Mouse (Mus musculus) liver, embryonic 13.5 days (tissue): Measurements from ENCODE around the gene Alox5ap. TPM values are rescaled to one million over a fixed set of nuclear protein-coding genes. Genes with fewer than 3 reads are reported as not detected.
A peak's percentile ranks its signal among the peaks of the same experiment; 100 is the strongest.

Experiments
- ATAC-seq: fragments of 200-750 bp; cut with Nextera tagmentation; 2 replicates; pipeline ENCODE4 v1.8.0; 2017; ENCODE audit warnings: low read depth, mild to moderate bottlenecking, moderate number of reproducible peaks, moderate library complexity
- DNase-seq: peaks from one replicate; pipeline ENCODE4 v3.0.0; 2022
- H3K27ac ChIP-seq: fragments of 300-500 bp; sonication (generic); 2 replicates; pipeline ENCODE4 v1.5.1; 2015; ENCODE audit warnings: moderate library complexity, mild to moderate bottlenecking, inconsistent platforms
- H3K27me3 ChIP-seq: fragments of 300-500 bp; sonication (generic); 2 replicates; pipeline ENCODE4 v1.6.1; 2015; ENCODE audit warnings: mild to moderate bottlenecking, inconsistent platforms
- H3K36me3 ChIP-seq: fragments of 300-500 bp; sonication (generic); 2 replicates; pipeline ENCODE4 v1.6.1; 2015; ENCODE audit warnings: mild to moderate bottlenecking, inconsistent platforms
- H3K4me1 ChIP-seq: fragments of 300-500 bp; sonication (generic); replicated peaks from 2 replicates; pipeline ENCODE4 v1.6.1; 2015; ENCODE audit warnings: inconsistent platforms
- H3K4me2 ChIP-seq: fragments of 300-500 bp; sonication (generic); 2 replicates; pipeline ENCODE4 v1.6.1; 2015; ENCODE audit warnings: inconsistent platforms, mild to moderate bottlenecking, moderate library complexity
- H3K4me3 ChIP-seq: fragments of 300-500 bp; sonication (generic); replicated peaks from 2 replicates; pipeline ENCODE4 v1.5.1; 2015; ENCODE audit warnings: mild to moderate bottlenecking, inconsistent platforms
- H3K9ac ChIP-seq: fragments of 300-500 bp; sonication (generic); 2 replicates; pipeline ENCODE4 v1.6.1; 2015; ENCODE audit warnings: mild to moderate bottlenecking, inconsistent platforms
- H3K9me3 ChIP-seq: fragments of 300-500 bp; sonication (generic); replicated peaks from 2 replicates; pipeline ENCODE4 v1.6.1; 2016; ENCODE audit warnings: inconsistent platforms
- WGBS: fragments of 180-500 bp; shearing (Covaris S2); methylation state at CpG from one replicate; pipeline ENCODE4 v1.1.7; 2015; ENCODE audit not compliant: insufficient replicate concordance; 5-methylcytosine and 5-hydroxymethylcytosine counted together
- microRNA-seq: library from miRNA; unstranded; fragments of <30 nt; microRNA quantifications from one replicate; pipeline ENCODE4, GENCODE M21; 2016
- polyA plus RNA-seq: library from polyadenylated mRNA; unstranded; fragments of >200 nt; fragmentation: Nextera tagmentation; extraction: Ambion mirVana; gene quantifications from 2 replicates; pipeline ENCODE4 v1.2.1, GENCODE M21; 2015

The Alox5ap gene
- polyA plus RNA-seq, 1 experiment from 2014 or later, result 24.7 TPM

DNA sequence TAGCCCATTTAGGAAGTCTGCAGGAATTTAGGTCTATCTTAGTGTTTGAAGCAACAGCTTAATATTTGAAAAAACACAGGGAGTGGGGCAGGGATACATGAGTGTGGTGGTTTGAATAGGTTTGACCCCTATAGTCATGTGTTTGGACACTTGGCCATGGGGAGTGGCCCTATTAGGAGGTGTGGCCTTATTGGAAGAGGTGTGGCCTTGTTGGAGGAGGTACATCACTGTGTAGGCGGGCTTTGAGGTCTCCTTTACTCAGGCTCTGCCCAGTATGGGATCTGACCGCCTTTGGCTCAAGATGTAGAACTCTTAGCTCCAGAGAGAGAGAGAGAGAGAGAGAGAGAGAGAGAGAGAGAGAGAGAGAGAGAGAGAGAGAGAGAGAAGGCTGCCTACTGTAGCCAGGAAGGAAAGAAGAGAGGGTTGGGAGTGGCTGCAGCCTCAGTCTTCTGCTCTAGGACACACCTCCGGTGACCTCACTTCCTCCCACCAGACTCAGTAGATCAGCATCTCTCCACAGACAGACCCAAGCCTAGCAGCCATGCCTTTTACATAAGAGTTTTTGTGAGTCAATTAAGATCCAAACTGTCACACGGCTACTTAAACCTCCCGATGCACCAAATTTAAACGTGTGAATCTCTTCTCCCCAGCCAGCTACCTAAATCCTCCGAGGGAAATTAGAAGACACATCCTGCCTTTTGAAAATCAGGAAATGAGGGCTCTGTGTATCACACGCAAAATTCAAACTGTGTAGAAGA is 69.6 kb downstream of the Alox5ap start:
- Histone ChIP-seq H3K4me3 (no peak overlapping the region), H3K4me1 (peaks cover 13% of the 10 kb centered on the region), H3K9me3 (no peaks in the 10 kb centered on the region), H3K27me3 (no peaks in the 10 kb centered on the region), H3K9ac (no peak overlapping the region), H3K27ac (no peak overlapping the region), H3K36me3 (no peaks in the 10 kb centered on the region), H3K4me2 (no peak overlapping the region)
- ATAC-seq (no peak), DNase-seq (no peak)
- 77% methylated on average over 8 of the region's 8 CpGs for WGBS

DNA sequence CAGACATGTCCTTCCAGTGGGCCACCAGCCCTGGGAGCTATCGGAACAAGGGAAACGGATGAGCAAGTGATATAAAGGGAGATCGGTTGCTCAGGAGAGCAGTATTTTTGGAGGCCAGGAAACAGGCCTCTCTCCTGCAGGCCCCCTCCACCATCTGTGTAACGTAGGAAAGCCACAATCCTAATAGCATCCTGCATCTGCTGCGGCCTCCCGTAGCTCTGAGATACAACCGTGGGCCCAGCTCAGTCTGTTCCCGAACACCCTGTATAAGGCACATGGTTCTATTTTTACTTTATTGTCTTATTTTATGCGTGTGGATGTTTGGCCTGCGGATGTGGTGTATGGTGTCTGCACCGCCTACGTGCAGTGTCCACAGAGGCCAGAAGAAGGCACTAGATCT is 70.4 kb downstream of the Alox5ap start:
- Histone ChIP-seq H3K4me3 (no peak overlapping the region), H3K36me3 (no peaks in the 10 kb centered on the region), H3K9ac (no peak overlapping the region), H3K4me1 (peaks cover 13% of the 10 kb centered on the region), H3K9me3 (no peaks in the 10 kb centered on the region), H3K4me2 (no peak overlapping the region), H3K27me3 (no peaks in the 10 kb centered on the region), H3K27ac (no peak overlapping the region)
- ATAC-seq (no peak), DNase-seq (no peak)
- WGBS, result 77% methylated on average over 12 of the region's 12 CpGs

DNA sequence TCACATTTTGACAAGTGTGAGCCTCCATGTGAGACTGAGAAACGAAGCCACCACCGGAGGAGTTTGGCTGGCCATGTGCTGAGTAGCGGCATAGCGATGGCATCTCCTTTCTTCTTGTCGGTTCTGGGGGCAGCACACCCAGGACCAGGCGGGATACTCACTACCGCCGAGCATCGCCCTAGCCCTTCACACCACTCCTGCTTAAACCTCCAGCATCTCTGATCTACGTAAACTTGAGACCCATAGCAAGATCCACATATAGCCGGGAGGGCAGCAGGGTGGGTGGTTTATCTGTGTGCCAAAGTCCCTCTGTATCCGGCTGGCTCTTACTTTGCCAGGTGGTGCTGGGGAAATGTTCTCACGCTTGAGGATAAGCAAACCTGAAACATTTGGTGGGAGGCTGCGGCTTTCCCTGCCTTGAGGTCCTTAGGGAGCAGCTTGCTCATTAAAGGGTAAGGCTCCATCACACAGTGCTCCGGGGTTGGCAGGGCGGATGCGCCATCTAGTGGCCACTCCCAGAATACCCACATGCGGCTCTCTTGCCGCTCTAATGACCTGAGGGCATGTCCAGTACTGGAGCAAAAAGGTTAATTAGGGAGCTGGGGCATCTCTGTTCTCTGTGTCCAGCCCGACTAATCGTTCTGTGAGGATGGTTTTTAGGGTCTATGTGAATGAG is 71.1 kb downstream of the Alox5ap start:
- 44% methylated on average over 21 of the region's 21 CpGs for WGBS
- DNase-seq (peak; percentile 59), ATAC-seq (peak; percentile 67)
- Histone ChIP-seq H3K9ac (no peak overlapping the region), H3K4me3 (no peak overlapping the region), H3K27me3 (no peaks in the 10 kb centered on the region), H3K27ac (no peak overlapping the region), H3K4me1 (peaks cover 13% of the 10 kb centered on the region), H3K4me2 (no peak overlapping the region), H3K36me3 (no peaks in the 10 kb centered on the region), H3K9me3 (no peaks in the 10 kb centered on the region)

DNA sequence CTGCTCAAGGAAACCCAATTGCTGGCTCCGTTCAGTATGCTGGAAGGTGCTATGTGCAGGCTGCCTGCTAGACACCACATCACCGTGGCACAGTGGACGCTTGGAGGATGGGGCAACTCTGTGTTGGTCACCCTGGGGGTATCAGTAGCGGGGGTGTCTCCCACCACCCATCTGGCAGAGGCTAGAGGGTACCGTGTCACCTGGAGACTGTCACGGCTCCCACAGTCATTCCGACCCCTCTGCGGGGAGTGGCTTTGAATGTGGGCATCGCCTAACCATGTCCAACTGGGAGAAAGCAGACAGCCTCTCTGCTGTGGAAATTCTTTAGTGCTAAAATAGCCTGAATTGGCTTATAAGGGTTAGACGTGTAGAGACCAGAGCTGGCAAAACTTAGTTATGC is 72.6 kb downstream of the Alox5ap start:
- no peaks in the 10 kb centered on the region for H3K9me3 ChIP-seq
- WGBS, result 79% methylated on average over 10 of the region's 10 CpGs
- no peak overlapping the region for H3K27ac ChIP-seq

More for the DNA sequence above, 72.6 kb downstream of the Alox5ap start:
- no peak overlapping the region for H3K4me3 ChIP-seq
- ATAC-seq (no peak), DNase-seq (no peak)
- no peak overlapping the region for H3K9ac ChIP-seq
- H3K4me1 ChIP-seq, result peaks cover 11% of the 10 kb centered on the region
- H3K36me3 ChIP-seq, result no peaks in the 10 kb centered on the region
- no peak overlapping the region for H3K4me2 ChIP-seq
- no peaks in the 10 kb centered on the region for H3K27me3 ChIP-seq

Small RNA genes within 50 kb of the gene (microRNA-seq; reads per million reads assigned to microRNA genes)
- gene Gm24105, result not detected

Other genes with a start within 250 kb of the Alox5ap start
- gene Uspl1, start 80.4 kb upstream of the Alox5ap start, polyA plus RNA-seq, result 24.2 and 28.6 TPM in 2 replicates
- gene Hmgb1, start 80.3 kb upstream of the Alox5ap start, polyA plus RNA-seq, result 678 and 901 TPM in 2 replicates
- 0.28 and 0.36 TPM in 2 replicates for gene Medag, start 147.0 kb downstream of the Alox5ap start, polyA plus RNA-seq
- gene Tex26, start 174.9 kb downstream of the Alox5ap start, polyA plus RNA-seq, result 0.10 TPM in 2 replicates